Mouse (Mus musculus): ENCODE data around the gene Btbd9. TPM values are rescaled to one million over a fixed set of nuclear protein-coding genes. Genes with fewer than 3 reads are reported as not detected.

Gene Btbd9
- total and polyA plus RNA-seq, 2 experiments from 2014 or later: 30.3 to 31.0 TPM

- no peak overlapping the region for H3K4me2 ChIP-seq (ENCODE audit: low read depth, low read length)
- TF ChIP-seq EP300 (IDR thresholded peaks at IDR 0.05; ENCODE audit: low read depth) (no peak), CTCF (IDR thresholded peaks at IDR 0.05; ENCODE audit: low read depth) (no peak)
- H3K4me1 ChIP-seq (ENCODE audit: control insufficient read depth, insufficient read depth): no peaks in the 10 kb centered on the region
- DNase-seq (ENCODE audit: low spot score) (no peak), ATAC-seq (ENCODE audit: insufficient read depth, low read depth) (no peak)
- H3K9me3 ChIP-seq (replicated peaks; ENCODE audit: control insufficient read depth, low read length): no peaks in the 10 kb centered on the region
- no peak overlapping the region for H3K9ac ChIP-seq (replicated peaks; ENCODE audit: low read depth, low read length)
- no peaks in the 10 kb centered on the region for H3K27me3 ChIP-seq (ENCODE audit: control insufficient read depth, insufficient read depth, low read length)
- peaks cover 5% of the 10 kb centered on the region; the same call in 1 of the 2 replicates for H3K36me3 ChIP-seq (replicated peaks; ENCODE audit: control insufficient read depth, insufficient read depth, low read length)
- no peak overlapping the region for H3K4me3 ChIP-seq (ENCODE audit: low read depth, low read length)
- H3K27ac ChIP-seq (ENCODE audit: low read depth): no peak overlapping the region
- WGBS: 72% methylated on average over 8 of the region's 8 CpGs
Measured at GRCm38 (mm10) chr17:30296069-30296468, 280.2 kb downstream of the Btbd9 start.

- Histone ChIP-seq H3K4me1 (ENCODE audit: control insufficient read depth, insufficient read depth) (no peaks in the 10 kb centered on the region), H3K4me2 (ENCODE audit: low read depth, low read length) (no peak overlapping the region), H3K9me3 (replicated peaks; ENCODE audit: control insufficient read depth, low read length) (no peaks in the 10 kb centered on the region), H3K27me3 (ENCODE audit: control insufficient read depth, insufficient read depth, low read length) (no peaks in the 10 kb centered on the region), H3K36me3 (replicated peaks; ENCODE audit: control insufficient read depth, insufficient read depth, low read length) (no peaks in the 10 kb centered on the region), H3K27ac (ENCODE audit: low read depth) (no peak overlapping the region), H3K4me3 (ENCODE audit: low read depth, low read length) (no peak overlapping the region), H3K9ac (replicated peaks; ENCODE audit: low read depth, low read length) (no peak overlapping the region)
- TF ChIP-seq CTCF (IDR thresholded peaks at IDR 0.05; ENCODE audit: low read depth) (no peak), EP300 (IDR thresholded peaks at IDR 0.05; ENCODE audit: low read depth) (no peak)
- 47% methylated on average over 6 of the region's 6 CpGs for WGBS
- DNase-seq (ENCODE audit: low spot score): no peak
- ATAC-seq (ENCODE audit: insufficient read depth, low read depth): no peak
Measured at GRCm38 (mm10) chr17:30292666-30293065, 283.6 kb downstream of the Btbd9 start.

GRCm38 (mm10) chr17:30285641-30286040, 290.6 kb downstream of the Btbd9 start:
- DNase-seq (ENCODE audit: low spot score) (no peak), ATAC-seq (ENCODE audit: insufficient read depth, low read depth) (no peak)
- WGBS: 87% methylated on average over 2 of the region's 2 CpGs
- no peak overlapping the region for H3K27ac ChIP-seq (ENCODE audit: low read depth)
- H3K27me3 ChIP-seq (ENCODE audit: control insufficient read depth, insufficient read depth, low read length): no peaks in the 10 kb centered on the region
- H3K36me3 ChIP-seq (replicated peaks; ENCODE audit: control insufficient read depth, insufficient read depth, low read length): no peaks in the 10 kb centered on the region
- H3K4me3 ChIP-seq (ENCODE audit: low read depth, low read length): no peak overlapping the region
- no peak for TF ChIP-seq CTCF (IDR thresholded peaks at IDR 0.05; ENCODE audit: low read depth)
- TF ChIP-seq EP300 (IDR thresholded peaks at IDR 0.05; ENCODE audit: low read depth): no peak
- no peaks in the 10 kb centered on the region for H3K9me3 ChIP-seq (replicated peaks; ENCODE audit: control insufficient read depth, low read length)
- H3K9ac ChIP-seq (replicated peaks; ENCODE audit: low read depth, low read length): no peak overlapping the region
- H3K4me1 ChIP-seq (ENCODE audit: control insufficient read depth, insufficient read depth): 0 out of 2 replicates have a peak, but pooled peaks cover 4% of the 10 kb centered on the region
- no peak overlapping the region for H3K4me2 ChIP-seq (ENCODE audit: low read depth, low read length)

- Histone ChIP-seq H3K9me3 (replicated peaks; ENCODE audit: control insufficient read depth, low read length) (no peaks in the 10 kb centered on the region), H3K27me3 (ENCODE audit: control insufficient read depth, insufficient read depth, low read length) (no peaks in the 10 kb centered on the region), H3K36me3 (replicated peaks; ENCODE audit: control insufficient read depth, insufficient read depth, low read length) (no peaks in the 10 kb centered on the region), H3K27ac (ENCODE audit: low read depth) (no peak overlapping the region), H3K9ac (replicated peaks; ENCODE audit: low read depth, low read length) (no peak overlapping the region), H3K4me2 (ENCODE audit: low read depth, low read length) (no peak overlapping the region), H3K4me3 (ENCODE audit: low read depth, low read length) (no peak overlapping the region), H3K4me1 (ENCODE audit: control insufficient read depth, insufficient read depth) (0 out of 2 replicates have a peak, but pooled peaks cover 4% of the 10 kb centered on the region)
- TF ChIP-seq CTCF (IDR thresholded peaks at IDR 0.05; ENCODE audit: low read depth): no peak
- no peak for TF ChIP-seq EP300 (IDR thresholded peaks at IDR 0.05; ENCODE audit: low read depth)
- WGBS: 80% methylated on average over 4 of the region's 4 CpGs
- DNase-seq (ENCODE audit: low spot score) (no peak), ATAC-seq (ENCODE audit: insufficient read depth, low read depth) (no peak)
Measured at GRCm38 (mm10) chr17:30283460-30284050, 292.7 kb downstream of the Btbd9 start.

GRCm38 (mm10) chr17:30283001-30283400, 293.3 kb downstream of the Btbd9 start:
- ATAC-seq (ENCODE audit: insufficient read depth, low read depth): no peak
- H3K27ac ChIP-seq (ENCODE audit: low read depth): no peak overlapping the region
- H3K36me3 ChIP-seq (replicated peaks; ENCODE audit: control insufficient read depth, insufficient read depth, low read length): no peaks in the 10 kb centered on the region
- no peak overlapping the region for H3K9ac ChIP-seq (replicated peaks; ENCODE audit: low read depth, low read length)
- H3K4me2 ChIP-seq (ENCODE audit: low read depth, low read length): no peak overlapping the region
- H3K9me3 ChIP-seq (replicated peaks; ENCODE audit: control insufficient read depth, low read length): no peaks in the 10 kb centered on the region
- no peak for DNase-seq (ENCODE audit: low spot score)
- no peaks in the 10 kb centered on the region for H3K27me3 ChIP-seq (ENCODE audit: control insufficient read depth, insufficient read depth, low read length)
- TF ChIP-seq EP300 (IDR thresholded peaks at IDR 0.05; ENCODE audit: low read depth) (no peak), CTCF (IDR thresholded peaks at IDR 0.05; ENCODE audit: low read depth) (no peak)
- H3K4me3 ChIP-seq (ENCODE audit: low read depth, low read length): no peak overlapping the region
- 0 out of 2 replicates have a peak, but pooled peaks cover 4% of the 10 kb centered on the region for H3K4me1 ChIP-seq (ENCODE audit: control insufficient read depth, insufficient read depth)

Data from heart, postnatal 0 days (tissue).